Comparison of ENCODE assay signal across 9 mouse cellular contexts in genomic region chr14:55724411-55724871, GRCm38 (mm10). TPM values are rescaled to one million over a fixed set of nuclear protein-coding genes. Genes with fewer than 3 reads are reported as not detected.
DNase-seq lines count a peak whose midpoint lies in the region; ATAC-seq lines count a peak whose summit lies in the region.
"Had no signal": no experiment of that assay in that cellular context is flagged by ENCODE, and none has a peak within 500 bp of the region (broad histone marks: within the 10 kb centered on the region; RNA-seq: fewer than 3 reads in every experiment).

No protein-coding gene starts in this region.

- peak; percentile 67 for ATAC-seq in megakaryocyte progenitor cell, adult 5-6 weeks (replicated peaks; ENCODE audit: poor library complexity)

- DNase-seq in 3T3-L1 (ENCODE audit: low read depth, low spot score): peak; percentile 83
- DNase-seq in MN1 (ENCODE audit: low spot score): peak; percentile 82
- peak; percentile 50 to 51 for DNase-seq in heart, postnatal 10 days
- no peak for DNase-seq in urinary bladder, adult 2 months (ENCODE audit: low spot score)
- no peak for DNase-seq in cerebellum, postnatal 14 days
- DNase-seq in frontal cortex, postnatal 14 days (ENCODE audit: low spot score in 2 of 2): no peak
- DNase-seq in right cerebral cortex, adult 2 months (ENCODE audit: low spot score in 2 of 2): no peak
- DNase-seq: liver, embryonic 13.5 days had no signal

- intact Hi-C loops in heart, postnatal 10 days (cut with DNase I): no loop called here

RNA-seq across cellular contexts. Expression of gene Rabggta, which starts 2.4 kb away (rescaled TPM):
- 10 to 100 TPM; 13.7 to 14.4 TPM for total RNA-seq in heart, postnatal 10 days (2021)
- total RNA-seq in megakaryocyte progenitor cell, adult 5-6 weeks (2015): 8.7 and 14.0 TPM in 2 replicates
- 12.6 and 14.0 TPM in 2 replicates for total RNA-seq in megakaryocyte progenitor cell, adult 5-6 weeks (2017)
- 25.9 and 34.6 TPM in 2 replicates for polyA plus RNA-seq in urinary bladder, adult 2 months (2012; rRNA removed)

RNA-seq across cellular contexts. Expression of gene Tgm1, which starts 10.7 kb away (rescaled TPM):
- total RNA-seq in heart, postnatal 10 days (2021): under 1 TPM; 0.24 to 0.25 TPM
- total RNA-seq in megakaryocyte progenitor cell, adult 5-6 weeks (2015): 0.35 and 0.61 TPM in 2 replicates
- 0.20 and 1.1 TPM in 2 replicates for total RNA-seq in megakaryocyte progenitor cell, adult 5-6 weeks (2017)
- 1.1 and 1.4 TPM in 2 replicates for polyA plus RNA-seq in urinary bladder, adult 2 months (2012; rRNA removed)

RNA-seq across cellular contexts. Expression of gene Dhrs1, which starts 21.0 kb away (rescaled TPM):
- total RNA-seq in heart, postnatal 10 days (2021): 10 to 100 TPM; 54.5 to 56.6 TPM
- total RNA-seq in megakaryocyte progenitor cell, adult 5-6 weeks (2015): 45.7 and 50.9 TPM in 2 replicates
- 11.5 and 30.2 TPM in 2 replicates for total RNA-seq in megakaryocyte progenitor cell, adult 5-6 weeks (2017)
- 75.5 and 83.1 TPM in 2 replicates for polyA plus RNA-seq in urinary bladder, adult 2 months (2012; rRNA removed)

RNA-seq across cellular contexts. Expression of gene Nop9, which starts 21.1 kb away (rescaled TPM):
- 10 to 100 TPM; 14.5 to 18.7 TPM for total RNA-seq in heart, postnatal 10 days (2021)
- total RNA-seq in megakaryocyte progenitor cell, adult 5-6 weeks (2015): 25.6 and 26.5 TPM in 2 replicates
- total RNA-seq in megakaryocyte progenitor cell, adult 5-6 weeks (2017): 27.8 and 32.2 TPM in 2 replicates
- 13.8 TPM in 2 replicates for polyA plus RNA-seq in urinary bladder, adult 2 months (2012; rRNA removed)

RNA-seq across cellular contexts. Expression of gene Cideb, which starts 33.8 kb away (rescaled TPM):
- total RNA-seq in heart, postnatal 10 days (2021): 1 to 10 TPM; 1.1 to 1.2 TPM
- total RNA-seq in megakaryocyte progenitor cell, adult 5-6 weeks (2015): 0.20 and 0.77 TPM in 2 replicates
- total RNA-seq in megakaryocyte progenitor cell, adult 5-6 weeks (2017): 0.51 TPM in 1 of 2 replicates, not detected in the other
- 0.18 and 0.25 TPM in 2 replicates for polyA plus RNA-seq in urinary bladder, adult 2 months (2012; rRNA removed)

Comparison
In these comparisons a context has a peak if more than half of its experiments do, and no peak if none do; other contexts are left out.
1. DNase-seq: peak in 3T3-L1 (single experiment), MN1 (single experiment) and heart, postnatal 10 days (2 of 2); none in urinary bladder, adult 2 months (single experiment), cerebellum, postnatal 14 days (0 of 2), frontal cortex, postnatal 14 days (0 of 2) and right cerebral cortex, adult 2 months (0 of 2).